Mouse (Mus musculus) embryonic facial prominence, embryonic 10.5 days (tissue): ENCODE measurements around the gene Ncoa7. TPM values are rescaled to one million over a fixed set of nuclear protein-coding genes. Genes with fewer than 3 reads are reported as not detected.
"Not testable (repeated sequence)": the region's sequence is repeated elsewhere in the genome, so short reads cannot be mapped to it uniquely, and the experiment has no call there.

ENCODE experiments used
- DNase-seq: peaks from one replicate; pipeline ENCODE4 v3.0.0-alpha.2; 2017; ENCODE audit warnings: low spot score
- H3K27ac ChIP-seq: fragments of 300-500 bp; sonication (generic); replicated peaks from 2 replicates; pipeline ENCODE4 v1.5.1; 2016; ENCODE audit warnings: mild to moderate bottlenecking
- H3K27me3 ChIP-seq: fragments of 300-500 bp; sonication (generic); replicated peaks from 2 replicates; pipeline ENCODE4 v1.6.1; 2016; ENCODE audit warnings: low read depth, mild to moderate bottlenecking; ENCODE audit not compliant: poor library complexity, severe bottlenecking
- H3K36me3 ChIP-seq: fragments of 300-500 bp; sonication (generic); replicated peaks from 2 replicates; pipeline ENCODE4 v1.6.1; 2016; ENCODE audit warnings: mild to moderate bottlenecking, moderate library complexity
- H3K4me1 ChIP-seq: fragments of 300-500 bp; sonication (generic); 2 replicates; pipeline ENCODE4 v1.6.1; 2016
- H3K4me3 ChIP-seq: fragments of 300-500 bp; sonication (generic); 2 replicates; pipeline ENCODE4 v1.5.1; 2016; ENCODE audit warnings: mild to moderate bottlenecking, moderate library complexity
- H3K9me3 ChIP-seq: fragments of 300-500 bp; sonication (generic); 2 replicates; pipeline ENCODE4 v1.6.1; 2016; ENCODE audit warnings: mild to moderate bottlenecking
- WGBS: fragments of 180-500 bp; shearing (Covaris S2); methylation state at CpG from one replicate; pipeline ENCODE4 v1.1.7; 2016; 5-methylcytosine and 5-hydroxymethylcytosine counted together
- polyA plus RNA-seq: library from polyadenylated mRNA; unstranded; fragments of >200 nt; fragmentation: Nextera tagmentation; extraction: Ambion mirVana; gene quantifications from 2 replicates; pipeline ENCODE4 v1.2.1, GENCODE M21; 2016

Gene Ncoa7
- polyA plus RNA-seq, 1 experiment from 2014 or later: 8.8 TPM

DNA sequence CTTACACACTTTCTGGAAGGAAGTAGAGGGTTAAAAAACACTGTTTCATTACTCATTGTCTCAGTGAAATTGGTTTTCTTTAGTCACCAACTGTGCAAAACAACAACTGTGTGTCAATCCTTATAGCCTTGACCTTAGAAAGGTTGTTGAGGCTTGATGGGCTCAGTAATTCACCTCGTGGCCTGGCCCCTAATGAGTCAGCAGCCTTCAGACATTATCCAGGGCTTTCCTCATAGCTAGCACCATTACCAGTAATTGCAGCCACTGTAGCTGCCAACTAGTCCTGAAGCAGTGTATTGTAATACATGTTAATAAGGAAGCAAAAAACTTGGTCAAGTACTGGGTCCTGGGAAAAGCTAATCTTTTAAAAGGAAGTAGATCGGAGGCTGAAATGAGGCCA is 125.1 kb downstream of the Ncoa7 start:
- H3K4me1 ChIP-seq: no peaks in the 10 kb centered on the region
- DNase-seq: no peak
- H3K9me3 ChIP-seq: no peaks in the 10 kb centered on the region
- H3K27me3 ChIP-seq: no peaks in the 10 kb centered on the region
- 85% methylated on average over 2 of the region's 2 CpGs for WGBS
- no peak overlapping the region for H3K27ac ChIP-seq
- H3K4me3 ChIP-seq: no peak overlapping the region
- H3K36me3 ChIP-seq: no peaks in the 10 kb centered on the region

DNA sequence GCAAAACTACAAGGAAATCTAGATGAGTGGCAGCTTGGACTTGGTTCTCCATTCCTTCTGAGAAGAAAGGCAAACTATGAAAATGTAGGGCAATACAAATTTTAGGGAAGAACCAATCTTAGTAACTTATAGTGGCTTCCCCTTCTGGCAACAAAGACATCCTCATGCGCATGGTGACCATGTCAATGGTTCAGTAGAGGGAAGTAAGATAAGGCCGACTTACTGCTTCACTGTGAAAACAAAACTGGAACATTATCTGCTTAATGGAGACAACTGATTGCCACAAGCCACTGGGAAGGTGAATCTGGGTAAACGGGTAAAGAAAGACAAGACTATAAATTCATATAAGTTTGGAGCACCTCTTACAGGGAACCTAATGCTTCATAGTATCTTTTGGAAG is 128.3 kb downstream of the Ncoa7 start:
- no peaks in the 10 kb centered on the region for H3K27me3 ChIP-seq
- no peaks in the 10 kb centered on the region for H3K4me1 ChIP-seq
- 91% methylated on average over 3 of the region's 3 CpGs for WGBS
- DNase-seq: no peak
- H3K9me3 ChIP-seq: no peaks in the 10 kb centered on the region
- H3K27ac ChIP-seq: no peak overlapping the region
- peaks cover 7% of the 10 kb centered on the region; the same call in 1 of the 2 replicates for H3K36me3 ChIP-seq
- H3K4me3 ChIP-seq: no peak overlapping the region

DNA sequence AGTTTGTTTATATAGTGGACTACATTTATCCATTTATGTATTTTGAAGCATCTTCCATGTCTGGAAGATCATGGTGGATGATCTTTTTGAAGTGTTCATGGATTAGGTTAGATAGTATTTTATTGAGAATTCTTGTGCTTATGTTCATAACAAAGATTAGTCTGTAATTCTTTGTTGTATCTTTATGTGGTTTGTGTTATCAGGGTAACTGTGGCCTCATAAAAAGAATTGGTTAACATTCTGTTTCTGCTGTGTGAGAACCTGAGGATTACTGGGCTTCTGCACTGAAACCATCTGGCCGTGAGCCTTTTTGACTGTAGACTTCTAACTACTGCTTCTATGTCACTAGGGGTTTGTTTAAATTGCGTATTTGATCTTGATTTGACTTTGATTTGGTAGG is 136.5 kb downstream of the Ncoa7 start:
- 83% methylated on average over 2 of the region's 2 CpGs for WGBS
- Histone ChIP-seq H3K27ac (no peak overlapping the region), H3K36me3 (peaks cover 7% of the 10 kb centered on the region; the same call in 1 of the 2 replicates)

DNA sequence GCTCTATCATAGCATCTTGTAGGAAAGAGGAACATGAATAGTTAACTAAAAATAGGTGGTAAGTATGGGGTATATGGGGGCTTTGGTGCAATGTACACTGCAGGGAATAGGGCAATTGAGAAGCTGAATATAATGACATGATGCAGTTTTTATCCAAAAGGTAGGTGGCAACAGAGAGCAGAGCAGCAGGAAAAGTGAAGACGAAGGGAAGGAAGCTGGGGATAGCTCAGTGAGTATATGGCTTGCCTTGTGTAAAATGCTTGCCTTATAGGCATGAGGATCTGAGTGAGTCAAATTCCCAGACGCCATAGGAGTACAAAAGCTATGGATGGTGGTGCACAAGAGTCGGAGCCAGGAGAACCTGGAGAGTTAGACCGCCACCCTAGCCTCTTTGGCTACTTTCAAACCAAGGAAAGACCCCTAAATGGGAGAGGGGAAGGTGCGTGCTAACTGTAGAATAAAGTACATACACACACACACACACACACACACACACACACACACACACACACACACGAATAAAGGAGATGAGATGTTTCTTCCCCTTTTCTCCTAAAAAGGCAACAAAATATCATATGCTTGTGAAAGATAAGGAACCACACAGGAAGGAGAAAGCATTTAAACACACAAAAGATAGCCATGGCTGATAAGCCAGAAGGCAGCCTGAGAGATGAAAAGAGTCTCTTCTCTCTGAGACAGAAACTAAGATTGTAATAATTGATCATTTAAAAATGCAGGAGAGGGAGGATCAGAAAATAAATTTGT is 142.4 kb downstream of the Ncoa7 start:
- H3K27me3 ChIP-seq: no peaks in the 10 kb centered on the region
- H3K4me3 ChIP-seq: no peak overlapping the region
- no peak overlapping the region for H3K27ac ChIP-seq
- no peak for DNase-seq
- H3K4me1 ChIP-seq: peaks cover 7% of the 10 kb centered on the region
- H3K9me3 ChIP-seq: no peaks in the 10 kb centered on the region
- peaks cover 12% of the 10 kb centered on the region; the same call in 1 of the 2 replicates for H3K36me3 ChIP-seq
- WGBS: 88% methylated on average over 6 of the region's 6 CpGs

More for the DNA sequence above, 136.5 kb downstream of the Ncoa7 start:
- Histone ChIP-seq H3K9me3 (no peaks in the 10 kb centered on the region), H3K4me1 (no peaks in the 10 kb centered on the region), H3K4me3 (no peak overlapping the region), H3K27me3 (no peaks in the 10 kb centered on the region)
- no peak for DNase-seq

DNA sequence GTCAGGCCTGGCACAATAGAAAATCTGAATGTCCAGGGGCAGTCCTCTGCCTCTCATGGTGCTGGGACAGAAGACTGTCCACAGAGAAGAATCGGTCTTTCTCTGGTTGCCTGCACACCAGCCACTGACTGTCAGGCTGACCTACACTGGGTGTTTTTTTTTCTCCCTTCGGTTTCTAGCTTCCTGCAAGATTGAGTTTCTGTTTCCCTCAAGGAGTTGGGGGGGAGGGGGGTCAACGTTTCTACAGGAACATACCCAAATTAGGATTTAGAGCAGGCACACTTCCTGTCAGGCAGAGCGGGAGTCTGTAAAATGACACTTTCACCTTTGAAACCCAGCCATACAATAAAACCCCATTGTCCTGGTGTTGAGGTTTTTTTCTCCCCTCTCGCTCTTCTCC is 147.5 kb downstream of the Ncoa7 start:
- Histone ChIP-seq H3K27me3 (no peaks in the 10 kb centered on the region), H3K9me3 (no peaks in the 10 kb centered on the region), H3K36me3 (peaks cover 31% of the 10 kb centered on the region), H3K4me3 (peak overlapping the region; percentile 51), H3K27ac (peak overlapping the region; percentile 81), H3K4me1 (peaks cover 20% of the 10 kb centered on the region)
- WGBS: 6% methylated on average over 5 of the region's 5 CpGs
- peak; percentile 77 for DNase-seq

DNA sequence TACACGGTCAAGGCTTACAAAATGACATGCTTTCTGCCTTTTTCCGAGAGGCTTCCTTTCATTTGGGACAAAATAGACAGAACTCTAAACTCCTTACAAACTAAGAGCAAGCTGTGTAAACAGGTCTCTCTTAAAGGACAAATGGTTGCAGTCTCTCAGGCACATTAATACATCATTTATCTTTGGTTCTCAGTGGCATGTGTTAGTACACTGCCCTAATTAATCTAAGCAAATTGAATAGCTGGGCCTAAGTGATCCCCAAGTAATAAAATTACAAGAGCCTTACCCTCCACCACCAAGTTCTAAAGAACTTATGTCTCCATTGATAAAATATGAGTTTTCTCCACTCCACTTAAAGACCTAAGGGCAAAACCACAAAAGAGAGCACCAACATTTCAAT is 155.4 kb downstream of the Ncoa7 start:
- no peaks in the 10 kb centered on the region for H3K4me1 ChIP-seq
- WGBS: 54% methylated on average over 2 of the region's 2 CpGs
- no peak for DNase-seq
- H3K9me3 ChIP-seq: no peaks in the 10 kb centered on the region
- no peak overlapping the region for H3K27ac ChIP-seq
- peaks cover 25% of the 10 kb centered on the region for H3K36me3 ChIP-seq
- no peaks in the 10 kb centered on the region for H3K27me3 ChIP-seq
- H3K4me3 ChIP-seq: no peak overlapping the region

DNA sequence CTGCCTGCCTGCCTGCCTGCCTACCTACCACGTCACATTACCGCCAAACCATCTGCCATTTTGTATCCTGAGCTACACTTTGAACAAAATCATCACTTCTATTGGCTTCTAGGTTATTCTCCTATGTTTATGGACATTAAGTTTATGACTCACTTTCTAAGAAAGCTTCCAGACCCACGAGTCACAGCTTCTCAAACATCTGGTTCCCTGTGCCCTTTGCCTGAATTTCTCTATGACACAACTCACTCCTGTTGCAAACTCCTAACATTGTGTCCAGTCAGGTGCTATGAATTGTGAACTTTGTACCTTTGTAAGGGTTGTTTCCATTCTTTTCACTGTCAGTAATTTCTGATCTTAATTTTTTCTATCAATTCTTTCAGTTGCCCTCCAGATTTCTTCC is 164.9 kb downstream of the Ncoa7 start:
- no peaks in the 10 kb centered on the region for H3K27me3 ChIP-seq
- no peaks in the 10 kb centered on the region for H3K4me1 ChIP-seq
- H3K36me3 ChIP-seq: no peaks in the 10 kb centered on the region
- no peak for DNase-seq
- 85% methylated on average over 3 of the region's 3 CpGs for WGBS
- no peaks in the 10 kb centered on the region for H3K9me3 ChIP-seq
- no peak overlapping the region for H3K4me3 ChIP-seq
- no peak overlapping the region for H3K27ac ChIP-seq

DNA sequence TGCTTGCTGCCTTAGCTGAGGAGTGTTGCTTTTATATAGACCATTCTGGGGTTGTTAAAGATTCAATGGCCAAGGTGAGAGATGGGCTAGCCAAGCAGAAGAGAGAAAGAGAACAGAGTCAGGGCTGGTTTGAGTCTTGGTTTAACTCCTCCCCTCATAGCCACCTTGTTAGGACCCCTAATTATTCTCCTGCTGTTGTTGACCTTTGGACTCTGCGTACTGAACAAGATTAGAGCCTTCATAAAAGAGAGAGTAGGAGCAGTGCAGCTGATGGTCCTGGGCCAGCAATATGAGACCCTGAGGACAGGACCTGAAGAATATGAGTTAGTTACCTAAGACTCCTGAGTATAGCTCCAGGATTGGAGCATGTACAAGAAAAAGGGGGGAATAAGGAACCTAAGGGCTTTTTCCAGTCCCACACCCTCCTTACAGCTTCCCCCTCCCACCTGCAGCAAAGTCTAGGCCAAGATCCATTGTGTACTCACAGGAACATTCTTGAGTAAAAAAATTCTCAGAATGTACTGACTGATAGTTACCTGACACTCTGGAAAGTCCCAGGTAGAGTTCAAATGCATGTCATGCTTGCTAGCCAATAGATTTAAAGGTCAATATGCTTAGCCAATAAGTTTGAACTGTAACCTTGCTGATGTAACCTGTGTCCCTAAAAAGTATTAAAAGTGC is 166.5 kb downstream of the Ncoa7 start:
- not testable (repeated sequence) for H3K27ac ChIP-seq, H3K4me1 ChIP-seq, H3K4me3 ChIP-seq, DNase-seq, H3K36me3 ChIP-seq, H3K27me3 ChIP-seq, H3K9me3 ChIP-seq
- WGBS: 85% methylated on average over 1 of the region's 1 CpGs

DNA sequence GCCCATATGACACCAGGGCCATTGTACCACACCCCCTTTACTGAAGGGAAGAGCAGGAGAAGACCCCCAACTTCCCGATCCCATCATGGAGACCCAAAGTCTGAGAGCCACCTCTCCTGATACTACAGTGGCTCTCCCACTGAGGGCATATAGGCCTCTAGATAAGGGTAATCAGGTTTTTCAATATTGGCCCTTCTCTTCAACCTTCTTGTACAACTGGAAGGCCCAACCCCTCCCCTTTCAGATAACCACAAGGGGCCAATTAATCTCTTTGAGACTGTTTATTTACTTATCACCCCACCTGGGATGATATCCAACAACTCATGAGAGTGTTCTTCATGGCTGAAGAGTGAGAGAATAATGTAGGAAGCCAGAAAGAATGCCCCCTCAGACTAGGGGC is 170.4 kb downstream of the Ncoa7 start:
- no peak for DNase-seq

DNA sequence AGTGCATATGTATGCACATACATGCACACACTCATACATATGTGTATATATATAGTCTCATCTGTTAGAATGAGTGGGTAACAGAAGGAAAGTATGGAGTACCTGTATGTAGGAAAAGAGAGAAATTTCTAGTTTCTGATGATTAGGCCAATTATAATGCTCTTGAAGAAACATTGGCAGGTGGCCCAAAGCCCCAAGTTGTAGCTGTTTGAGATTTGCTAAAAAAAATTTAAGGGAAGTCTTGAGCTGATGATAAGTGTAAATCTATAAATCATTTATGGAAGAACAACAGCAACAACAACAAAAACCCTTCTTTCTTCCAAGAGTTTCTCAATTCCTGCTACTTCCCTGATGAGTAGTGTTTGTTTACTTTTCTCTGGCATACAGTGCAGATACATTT is 173.1 kb downstream of the Ncoa7 start:
- H3K27ac ChIP-seq: no peak overlapping the region
- no peak overlapping the region for H3K4me3 ChIP-seq
- no peaks in the 10 kb centered on the region for H3K36me3 ChIP-seq
- DNase-seq: no peak
- H3K9me3 ChIP-seq: no peaks in the 10 kb centered on the region
- no peaks in the 10 kb centered on the region for H3K27me3 ChIP-seq
- H3K4me1 ChIP-seq: no peaks in the 10 kb centered on the region

More for the DNA sequence above, 170.4 kb downstream of the Ncoa7 start:
- no peaks in the 10 kb centered on the region for H3K9me3 ChIP-seq
- no peaks in the 10 kb centered on the region for H3K4me1 ChIP-seq
- 89% methylated on average over 1 of the region's 1 CpGs for WGBS
- no peaks in the 10 kb centered on the region for H3K36me3 ChIP-seq
- H3K4me3 ChIP-seq: no peak overlapping the region
- no peak overlapping the region for H3K27ac ChIP-seq
- H3K27me3 ChIP-seq: no peaks in the 10 kb centered on the region

DNA sequence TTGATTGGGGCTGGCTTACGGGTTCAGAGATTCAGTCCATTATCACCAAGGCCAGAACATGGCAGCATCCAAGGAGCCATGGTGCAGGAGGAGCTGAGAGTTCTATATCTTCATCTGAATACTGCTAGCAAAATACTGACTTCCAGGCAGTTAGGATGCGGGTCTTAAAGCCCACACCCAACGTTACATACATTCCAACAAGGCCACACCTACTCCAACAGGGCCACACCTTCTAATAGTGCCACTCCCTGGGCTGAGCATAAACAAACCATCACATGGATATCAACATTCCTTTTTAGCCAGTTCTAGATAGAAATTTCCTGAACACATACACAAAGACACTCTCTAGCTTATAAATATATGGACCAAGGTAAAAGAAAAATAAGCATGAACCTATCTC is 173.6 kb downstream of the Ncoa7 start, which contains the start of gene Hint3:
Gene Hint3, minus strand, starts transcription at position 120 of the 400 bp plus-strand sequence.
- WGBS: 87% methylated on average over 3 of the region's 3 CpGs
- Histone ChIP-seq H3K27ac (no peak within 1 kb of the TSS), H3K9me3 (no peaks in the 10 kb centered on the region), H3K4me1 (no peaks in the 10 kb centered on the region), H3K36me3 (no peaks in the 10 kb centered on the region), H3K27me3 (no peaks in the 10 kb centered on the region), H3K4me3 (no peak within 1 kb of the TSS)
- DNase-seq: no peak

DNA sequence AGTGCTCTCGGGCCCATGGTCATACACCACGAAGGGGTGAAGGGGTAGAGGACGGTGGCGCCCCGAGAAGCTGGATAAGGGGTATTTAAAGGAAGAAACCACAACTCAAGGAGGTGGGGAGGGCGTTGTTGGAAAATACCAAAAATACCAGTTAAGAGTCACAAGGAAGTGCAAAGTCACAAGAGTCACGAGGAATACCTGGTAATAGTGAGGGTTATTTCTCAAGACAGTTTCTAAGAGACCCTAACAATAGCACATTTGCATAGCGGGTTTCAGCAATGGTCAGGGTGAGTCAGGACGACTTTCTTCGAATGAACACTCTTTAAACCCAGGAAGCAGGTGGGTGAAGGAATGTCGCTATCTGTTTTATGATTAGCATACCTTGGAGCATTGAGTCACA is 174.7 kb downstream of the Ncoa7 start:
- H3K36me3 ChIP-seq, H3K4me3 ChIP-seq, H3K9me3 ChIP-seq, H3K27me3 ChIP-seq, H3K4me1 ChIP-seq, DNase-seq, H3K27ac ChIP-seq: not testable (repeated sequence)
- WGBS: 91% methylated on average over 11 of the region's 11 CpGs

DNA sequence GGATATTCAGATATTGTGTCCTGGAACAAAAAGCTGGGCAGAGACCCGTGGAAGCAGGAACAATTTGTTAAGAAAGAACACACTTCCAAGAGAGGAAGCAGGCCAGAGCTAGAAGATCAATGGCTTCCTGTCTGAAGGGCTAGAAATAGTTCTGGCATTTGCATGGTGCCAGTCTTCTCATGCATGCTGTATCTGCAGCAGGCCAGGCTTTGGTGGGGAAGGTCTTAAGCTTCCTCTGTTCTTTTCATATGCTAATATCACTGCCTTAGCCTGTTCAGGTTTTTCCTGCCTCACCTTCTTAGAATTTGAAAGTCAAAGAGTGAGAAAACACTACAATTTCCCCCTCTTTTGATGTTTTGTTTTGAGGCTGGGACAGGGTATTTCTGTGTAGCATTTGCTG is 175.6 kb downstream of the Ncoa7 start:
- Histone ChIP-seq H3K27me3 (no peaks in the 10 kb centered on the region), H3K36me3 (no peaks in the 10 kb centered on the region), H3K4me3 (no peak overlapping the region), H3K27ac (no peak overlapping the region), H3K4me1 (no peaks in the 10 kb centered on the region), H3K9me3 (no peaks in the 10 kb centered on the region)
- no peak for DNase-seq
- 49% methylated on average over 1 of the region's 1 CpGs for WGBS
